Mouse (Mus musculus): Measurements from ENCODE around the gene Lmtk3. TPM values are rescaled to one million over a fixed set of nuclear protein-coding genes. Genes with fewer than 3 reads are reported as not detected.

The Lmtk3 gene
- polyA plus RNA-seq, 2 experiments: 0.18 TPM; not detected in 1

DNA sequence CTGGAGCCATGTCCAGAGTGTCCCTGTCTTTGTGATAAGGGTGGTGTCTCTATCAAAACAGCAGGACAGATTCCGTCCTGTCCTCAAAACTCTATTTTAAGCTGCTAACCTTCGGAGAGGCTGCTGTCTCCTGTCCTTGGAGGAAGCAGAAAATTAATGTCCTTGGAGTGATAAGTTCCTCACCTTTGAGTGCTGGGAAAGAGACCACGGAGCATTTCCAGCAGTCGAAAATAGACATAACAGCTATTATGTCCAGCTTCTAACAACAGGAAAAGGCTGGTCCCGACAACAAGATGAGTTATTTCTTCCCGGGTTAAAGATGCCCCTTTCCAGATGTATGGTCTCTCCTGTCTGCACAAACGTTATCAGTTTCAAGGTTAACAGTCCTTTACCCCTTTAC lies 8.3 kb upstream of the Lmtk3 start:
- H3K27ac ChIP-seq: no peak overlapping the region
- no peaks in the 10 kb centered on the region; the same call in none of the 2 replicates for H3K27me3 ChIP-seq (ENCODE audit: control insufficient read depth, insufficient read depth, low read length)
- H3K9ac ChIP-seq (replicated peaks): no peak overlapping the region
- H3K4me3 ChIP-seq (ENCODE audit: insufficient read depth in 1 of 2, low read depth in 2 of 2, low read length in 2 of 2): no peak overlapping the region
- TF ChIP-seq CTCF (IDR thresholded peaks at IDR 0.05; ENCODE audit: low read depth): no peak
- no peak for TF ChIP-seq EP300 (IDR thresholded peaks at IDR 0.05; ENCODE audit: low read depth)
- H3K4me1 ChIP-seq (replicated peaks; ENCODE audit: control insufficient read depth in 2 of 2, insufficient read depth in 2 of 2, low read length in 1 of 2): no peaks in the 10 kb centered on the region
- H3K4me2 ChIP-seq (ENCODE audit: low read depth): no peak overlapping the region
- no peaks in the 10 kb centered on the region for H3K9me3 ChIP-seq (ENCODE audit: control insufficient read depth, low read length)
- 48% methylated on average over 7 of the region's 7 CpGs for WGBS (ENCODE audit: insufficient replicate concordance)
- H3K36me3 ChIP-seq (replicated peaks; ENCODE audit: control insufficient read depth, insufficient read depth, low read depth): no peaks in the 10 kb centered on the region
- DNase-seq (ENCODE audit: low read depth in 3 of 3, low spot score in 3 of 3) (no peak), ATAC-seq (ENCODE audit: insufficient read depth) (no peak)

DNA sequence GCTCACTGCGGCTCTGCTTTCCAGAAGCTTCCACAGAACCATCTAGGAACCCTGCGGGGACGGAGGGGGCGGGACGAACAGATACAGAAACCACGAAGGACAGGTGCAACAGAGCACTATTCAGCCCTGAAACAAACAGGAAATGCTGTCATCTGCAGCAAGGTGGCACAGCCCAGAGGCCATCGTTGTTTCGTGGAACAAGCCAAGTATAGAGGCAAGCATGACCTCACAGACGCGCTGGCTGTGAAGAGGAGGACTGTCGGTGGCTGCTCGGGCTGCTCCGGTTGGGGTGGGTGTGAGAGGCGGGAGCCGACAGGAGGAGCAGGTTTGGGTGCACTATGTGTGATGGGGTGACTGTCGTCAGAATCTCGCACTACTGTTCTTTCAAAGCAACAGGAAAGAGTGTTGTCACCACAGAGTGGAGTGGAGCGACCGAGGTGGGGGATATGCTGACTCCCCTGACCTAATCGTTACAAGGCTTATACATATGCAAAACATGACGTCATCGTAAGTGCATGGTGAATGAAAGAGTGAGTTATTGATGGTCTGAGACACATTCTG lies 4.4 kb upstream of the Lmtk3 start:
- ATAC-seq (ENCODE audit: insufficient read depth) (no peak), DNase-seq (ENCODE audit: low read depth in 3 of 3, low spot score in 3 of 3) (no peak)
- Histone ChIP-seq H3K9me3 (ENCODE audit: control insufficient read depth, low read length) (no peaks in the 10 kb centered on the region), H3K4me3 (ENCODE audit: insufficient read depth in 1 of 2, low read depth in 2 of 2, low read length in 2 of 2) (no peak overlapping the region), H3K9ac (replicated peaks) (no peak overlapping the region), H3K27me3 (ENCODE audit: control insufficient read depth, insufficient read depth, low read length) (peaks cover 11% of the 10 kb centered on the region), H3K4me1 (replicated peaks; ENCODE audit: control insufficient read depth in 2 of 2, insufficient read depth in 2 of 2, low read length in 1 of 2) (no peaks in the 10 kb centered on the region), H3K27ac (no peak overlapping the region), H3K4me2 (ENCODE audit: low read depth) (peak overlapping the region; percentile 6; the same call in 1 of the 2 replicates), H3K36me3 (replicated peaks; ENCODE audit: control insufficient read depth, insufficient read depth, low read depth) (no peaks in the 10 kb centered on the region)
- TF ChIP-seq CTCF (IDR thresholded peaks at IDR 0.05; ENCODE audit: low read depth) (no peak), EP300 (IDR thresholded peaks at IDR 0.05; ENCODE audit: low read depth) (no peak)
- WGBS (ENCODE audit: insufficient replicate concordance): 16% methylated on average over 22 of the region's 22 CpGs

DNA sequence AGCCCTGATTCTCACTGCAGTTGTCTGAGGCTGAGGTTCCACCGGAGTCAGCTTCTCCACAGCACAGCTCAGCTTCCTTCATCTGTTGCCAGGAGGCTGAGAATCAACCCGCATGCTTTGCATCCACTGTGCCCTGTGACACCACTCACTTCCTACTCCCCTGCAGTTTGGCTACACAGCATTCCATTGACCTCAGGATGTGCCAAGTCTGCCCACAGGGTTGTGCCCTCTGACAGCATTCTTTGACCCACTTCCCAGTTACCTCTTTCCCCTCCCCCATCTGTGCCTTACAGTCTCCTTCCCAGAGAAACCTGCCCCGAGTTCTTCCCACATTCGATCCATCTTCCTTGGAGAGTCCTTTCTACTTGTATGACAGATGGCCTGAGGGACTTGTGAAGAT lies 1.3 kb upstream of the Lmtk3 start:
- no peak overlapping the region for H3K9ac ChIP-seq (replicated peaks)
- no peak for ATAC-seq (ENCODE audit: insufficient read depth)
- H3K9me3 ChIP-seq (ENCODE audit: control insufficient read depth, low read length): no peaks in the 10 kb centered on the region
- WGBS (ENCODE audit: insufficient replicate concordance): 51% methylated on average over 4 of the region's 4 CpGs
- no peak overlapping the region for H3K4me3 ChIP-seq (ENCODE audit: insufficient read depth in 1 of 2, low read depth in 2 of 2, low read length in 2 of 2)
- peaks cover 42% of the 10 kb centered on the region for H3K27me3 ChIP-seq (ENCODE audit: control insufficient read depth, insufficient read depth, low read length)
- no peak overlapping the region for H3K4me2 ChIP-seq (ENCODE audit: low read depth)
- H3K36me3 ChIP-seq (replicated peaks; ENCODE audit: control insufficient read depth, insufficient read depth, low read depth): no peaks in the 10 kb centered on the region
- TF ChIP-seq EP300 (IDR thresholded peaks at IDR 0.05; ENCODE audit: low read depth) (no peak), CTCF (IDR thresholded peaks at IDR 0.05; ENCODE audit: low read depth) (no peak)
- no peak overlapping the region for H3K27ac ChIP-seq
- no peaks in the 10 kb centered on the region for H3K4me1 ChIP-seq (replicated peaks; ENCODE audit: control insufficient read depth in 2 of 2, insufficient read depth in 2 of 2, low read length in 1 of 2)
- no peak for DNase-seq (ENCODE audit: low read depth in 3 of 3, low spot score in 3 of 3)

DNA sequence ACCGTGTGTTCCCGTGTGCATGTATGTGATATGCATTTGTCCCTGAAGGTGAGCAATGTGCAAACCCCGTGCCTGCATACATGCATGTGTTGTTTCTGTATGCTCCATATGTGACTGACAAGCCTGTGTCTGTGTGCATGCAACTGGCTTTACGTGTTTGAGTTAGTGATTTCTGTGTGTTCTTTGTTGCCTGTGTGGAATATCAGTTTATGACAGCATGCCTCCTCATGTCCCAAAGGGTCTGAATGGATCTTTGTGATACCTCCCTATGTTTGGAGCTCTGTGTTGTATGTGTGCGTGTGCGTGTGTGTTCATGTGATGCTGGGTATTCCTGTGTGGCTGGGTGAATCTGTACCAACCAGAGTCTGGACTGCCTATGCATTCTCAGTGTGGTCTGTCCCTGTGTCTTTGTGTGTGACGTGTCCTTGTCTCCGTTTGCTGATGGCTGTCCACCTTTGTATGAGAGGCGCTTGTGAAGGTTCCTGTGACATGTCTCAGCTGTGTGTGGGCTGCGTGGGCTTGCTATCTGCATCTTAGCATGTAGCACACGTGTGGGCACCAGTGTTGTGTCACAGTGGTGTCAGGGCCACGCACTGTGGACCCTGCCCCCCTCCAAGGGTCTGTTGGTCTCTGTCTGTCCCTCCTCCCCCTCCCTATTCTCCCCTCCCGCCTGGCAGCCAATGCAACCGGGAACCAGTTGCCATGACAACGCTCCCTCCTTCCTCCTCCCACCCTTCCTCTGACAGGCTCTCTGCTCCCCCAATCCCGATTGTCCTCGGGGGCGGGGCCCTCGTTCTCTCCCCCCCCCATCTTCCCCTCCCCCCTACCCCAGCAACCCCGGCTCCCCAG lies 1.2 kb downstream of the Lmtk3 start, which contains the start of gene Sult2b1:
Gene Sult2b1 (minus strand): TSS at position 146 of the 849 bp plus-strand sequence.
- peak within 1 kb of the TSS; percentile 53 to 62 for H3K4me3 ChIP-seq (ENCODE audit: insufficient read depth in 1 of 2, low read depth in 2 of 2, low read length in 2 of 2)
- peak within 1 kb of the TSS; percentile 58 for H3K4me2 ChIP-seq (ENCODE audit: low read depth)
- H3K4me1 ChIP-seq (replicated peaks; ENCODE audit: control insufficient read depth in 2 of 2, insufficient read depth in 2 of 2, low read length in 1 of 2): no peaks in the 10 kb centered on the region
- WGBS (ENCODE audit: insufficient replicate concordance): 21% methylated on average over 20 of the region's 20 CpGs
- H3K27me3 ChIP-seq (ENCODE audit: control insufficient read depth, insufficient read depth, low read length): peaks cover 45% of the 10 kb centered on the region
- no peak for ATAC-seq (ENCODE audit: insufficient read depth)
- DNase-seq (ENCODE audit: low read depth in 3 of 3, low spot score in 3 of 3): no peak
- H3K27ac ChIP-seq: no peak within 1 kb of the TSS
- no peak for TF ChIP-seq EP300 (IDR thresholded peaks at IDR 0.05; ENCODE audit: low read depth)
- no peak for TF ChIP-seq CTCF (IDR thresholded peaks at IDR 0.05; ENCODE audit: low read depth)
- H3K9me3 ChIP-seq (ENCODE audit: control insufficient read depth, low read length): no peaks in the 10 kb centered on the region
- peak within 1 kb of the TSS; percentile 54 for H3K9ac ChIP-seq (replicated peaks)
- H3K36me3 ChIP-seq (replicated peaks; ENCODE audit: control insufficient read depth, insufficient read depth, low read depth): no peaks in the 10 kb centered on the region
